In the genomic region with DNA sequence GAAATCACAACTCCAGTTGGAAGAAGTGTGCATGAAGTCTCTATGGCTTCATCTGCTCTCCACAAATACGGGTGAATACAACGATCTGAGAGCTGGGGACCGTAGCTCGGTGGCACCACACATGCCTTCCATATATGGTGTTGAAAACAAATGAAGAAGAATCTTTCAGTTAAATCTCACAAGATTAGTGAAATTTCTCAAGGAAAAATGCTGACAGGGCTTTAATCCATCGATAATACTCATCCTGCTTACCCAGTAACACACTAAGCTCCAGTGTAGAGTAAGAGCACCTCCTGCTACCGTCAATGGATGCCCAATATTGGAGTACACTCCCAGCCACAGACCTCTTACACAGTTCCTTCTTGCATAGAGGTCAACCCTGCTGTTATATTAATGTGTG, we compare ENCODE assay signal across 27 mouse cellular contexts.
"Had no signal": no experiment of that assay in that cellular context is flagged by ENCODE, and none has a peak within 500 bp of the region (broad histone marks: within the 10 kb centered on the region; RNA-seq: fewer than 3 reads in every experiment).

No protein-coding gene starts in this region.

- H3K9me3 ChIP-seq: limb, embryonic 10.5 days; limb, embryonic 15.5 days; liver, embryonic 13.5 days; liver, embryonic 15.5 days; lung, embryonic 15.5 days; midbrain, embryonic 10.5 days; midbrain, embryonic 12.5 days; midbrain, embryonic 13.5 days; midbrain, embryonic 15.5 days had no signal

- DNase-seq: left cerebral cortex, postnatal 4 days; liver; liver, embryonic 13.5 days; liver, postnatal 0 days; lung, adult 18-20 months; lung, adult 2 months; lung, embryonic 14.5 days; lung, postnatal 10 days; lung, postnatal 14 days; lung, postnatal 36 days; lung, postnatal 4 days; midbrain, embryonic 14.5 days had no signal

- H3K36me3 ChIP-seq: limb, embryonic 15.5 days; liver, embryonic 13.5 days; liver, embryonic 15.5 days; lung, embryonic 15.5 days; midbrain, embryonic 12.5 days; midbrain, embryonic 13.5 days; midbrain, embryonic 15.5 days had no signal

- H3K27me3 ChIP-seq: limb, embryonic 12.5 days; limb, embryonic 13.5 days; limb, embryonic 15.5 days; liver, embryonic 12.5 days; liver, embryonic 13.5 days; liver, embryonic 15.5 days; lung, embryonic 15.5 days; midbrain, embryonic 15.5 days had no signal

- H3K27ac ChIP-seq: limb, embryonic 10.5 days; limb, embryonic 12.5 days; limb, embryonic 13.5 days; limb, embryonic 15.5 days; liver, embryonic 12.5 days; liver, embryonic 13.5 days; liver, embryonic 14.5 days; liver, embryonic 15.5 days; lung, embryonic 15.5 days; macrophage; midbrain, embryonic 10.5 days; midbrain, embryonic 12.5 days; midbrain, embryonic 13.5 days; midbrain, embryonic 15.5 days had no signal

- H3K9ac ChIP-seq: limb, embryonic 12.5 days; limb, embryonic 13.5 days; limb, embryonic 15.5 days; liver, embryonic 12.5 days; liver, embryonic 13.5 days; liver, embryonic 14.5 days; liver, embryonic 15.5 days; liver, postnatal 0 days; lung, embryonic 14.5 days; lung, embryonic 15.5 days; midbrain, embryonic 12.5 days; midbrain, embryonic 13.5 days; midbrain, embryonic 15.5 days had no signal

- H3K4me1 ChIP-seq: limb, embryonic 12.5 days; limb, embryonic 13.5 days; limb, embryonic 15.5 days; liver, embryonic 12.5 days; liver, embryonic 13.5 days; liver, embryonic 15.5 days; lung, embryonic 15.5 days had no signal

- H3K4me3 ChIP-seq: limb, embryonic 10.5 days; limb, embryonic 12.5 days; limb, embryonic 13.5 days; limb, embryonic 15.5 days; liver, embryonic 12.5 days; liver, embryonic 13.5 days; liver, embryonic 15.5 days; lung, embryonic 15.5 days; megakaryocyte, embryonic 14.5 days; midbrain, embryonic 10.5 days; midbrain, embryonic 12.5 days; midbrain, embryonic 13.5 days; midbrain, embryonic 15.5 days; myocyte had no signal
